Comparison of ENCODE assay signal across 11 mouse cellular contexts in genomic region chr4:83742806-83743460, GRCm38 (mm10).
DNase-seq lines count a peak whose midpoint lies in the region; ATAC-seq lines count a peak whose summit lies in the region.
"Had no signal": no experiment of that assay in that cellular context is flagged by ENCODE, and none has a peak within 500 bp of the region (broad histone marks: within the 10 kb centered on the region; RNA-seq: fewer than 3 reads in every experiment).

No protein-coding gene starts in this region.

- no peaks in the 10 kb centered on the region for H3K27me3 ChIP-seq in forebrain, embryonic 11.5 days (ENCODE audit: control insufficient read depth, insufficient read depth, low read length)
- H3K27me3 ChIP-seq in forebrain, embryonic 10.5 days (ENCODE audit: poor library complexity, severe bottlenecking) = peaks cover 7% of the 10 kb centered on the region; the same call in 1 of the 2 replicates
- H3K27me3 ChIP-seq in hindbrain, embryonic 12.5 days = no peaks in the 10 kb centered on the region
- H3K27me3 ChIP-seq in midbrain, embryonic 14.5 days (ENCODE audit: control insufficient read depth, insufficient read depth, low read length) = no peaks in the 10 kb centered on the region

- H3K27ac ChIP-seq in forebrain, embryonic 11.5 days (ENCODE audit: low read depth, low read length) = no peak overlapping the region
- H3K27ac ChIP-seq in forebrain, embryonic 10.5 days = no peak overlapping the region
- H3K27ac ChIP-seq in hindbrain, embryonic 12.5 days = 0 out of 2 replicates have a peak overlapping the region, but pooled peaks have one; percentile 7
- H3K27ac ChIP-seq in midbrain, embryonic 14.5 days (replicated peaks; ENCODE audit: low read depth, low read length) = peak overlapping the region; percentile 32; the same call in 1 of the 2 replicates

- peak overlapping the region; percentile 3; the same call in 1 of the 2 replicates for H3K4me2 ChIP-seq in forebrain, embryonic 11.5 days (ENCODE audit: low read depth, low read length, severe bottlenecking)
- peak overlapping the region; percentile 25 for H3K4me2 ChIP-seq in hindbrain, embryonic 12.5 days (replicated peaks)
- H3K4me2 ChIP-seq in midbrain, embryonic 14.5 days (ENCODE audit: low read length) = peak overlapping the region; percentile 41
- H3K4me2 ChIP-seq: heart, embryonic 11.5 days had no signal

- ATAC-seq in forebrain, embryonic 11.5 days (replicated peaks; ENCODE audit: low FRiP score) = peak; percentile 66
- ATAC-seq in hindbrain, embryonic 12.5 days (ENCODE audit: low FRiP score) = peak; percentile 85
- peak; percentile 55; the same call in 1 of the 2 replicates for ATAC-seq in midbrain, embryonic 14.5 days (ENCODE audit: low FRiP score, low TSS enrichment)
- ATAC-seq: inflammation-experienced regulatory T-cells, adult 6 months had no signal

- H3K4me1 ChIP-seq in forebrain, embryonic 11.5 days (replicated peaks; ENCODE audit: control insufficient read depth, insufficient read depth, low read length) = no peaks in the 10 kb centered on the region
- H3K4me1 ChIP-seq in forebrain, embryonic 10.5 days = peaks cover 15% of the 10 kb centered on the region
- peaks cover 4% of the 10 kb centered on the region; the same call in 1 of the 2 replicates for H3K4me1 ChIP-seq in hindbrain, embryonic 12.5 days
- 0 out of 2 replicates have a peak, but pooled peaks cover 6% of the 10 kb centered on the region for H3K4me1 ChIP-seq in midbrain, embryonic 14.5 days (ENCODE audit: control insufficient read depth, insufficient read depth, low read length)

- no peak overlapping the region for H3K4me3 ChIP-seq in forebrain, embryonic 11.5 days (ENCODE audit: low read depth, low read length)
- no peak overlapping the region for H3K4me3 ChIP-seq in forebrain, embryonic 10.5 days
- 0 out of 2 replicates have a peak overlapping the region, but pooled peaks have one; percentile 1 for H3K4me3 ChIP-seq in hindbrain, embryonic 12.5 days
- H3K4me3 ChIP-seq in midbrain, embryonic 14.5 days (replicated peaks; ENCODE audit: low read depth, low read length) = 0 out of 2 replicates have a peak overlapping the region, but pooled peaks have one; percentile 0

- H3K9ac ChIP-seq in forebrain, embryonic 11.5 days (ENCODE audit: low read length) = no peak overlapping the region
- H3K9ac ChIP-seq in hindbrain, embryonic 12.5 days = no peak overlapping the region
- H3K9ac ChIP-seq in midbrain, embryonic 14.5 days (replicated peaks; ENCODE audit: low read length) = no peak overlapping the region

- peak; percentile 56 for DNase-seq in forebrain, embryonic 11.5 days (ENCODE audit: low spot score)
- no peak for DNase-seq in forebrain, embryonic 10.5 days (ENCODE audit: extremely low spot score, low spot score)
- peak; percentile 15 for DNase-seq in brain, adult 2 months (ENCODE audit: low read depth, low spot score)
- peak; percentile 67 for DNase-seq in midbrain, embryonic 14.5 days
- no peak for DNase-seq in spleen, postnatal 14 days (ENCODE audit: low spot score in 2 of 2)
- no peak for DNase-seq in B cell, adult 2 months
- no peak for DNase-seq in left cerebral cortex, postnatal 10 days (ENCODE audit: extremely low spot score in 1 of 2, low spot score in 2 of 2)
- DNase-seq: lung, postnatal 14 days had no signal

- 41% methylated on average over 12 of the region's 12 CpGs for WGBS in forebrain, embryonic 11.5 days
- 59% methylated on average over 12 of the region's 12 CpGs for WGBS in forebrain, embryonic 10.5 days
- WGBS in hindbrain, embryonic 12.5 days = 44% methylated on average over 12 of the region's 12 CpGs
- 19% methylated on average over 12 of the region's 12 CpGs for WGBS in midbrain, embryonic 14.5 days

- intact Hi-C loops in left cerebral cortex, postnatal 10 days (cut with DNase I) = no loop called here

- no peaks in the 10 kb centered on the region for H3K36me3 ChIP-seq in forebrain, embryonic 11.5 days (ENCODE audit: control insufficient read depth, insufficient read depth, low read length)
- no peaks in the 10 kb centered on the region for H3K36me3 ChIP-seq in forebrain, embryonic 10.5 days (replicated peaks)
- H3K36me3 ChIP-seq in hindbrain, embryonic 12.5 days = no peaks in the 10 kb centered on the region
- H3K36me3 ChIP-seq in midbrain, embryonic 14.5 days (ENCODE audit: control insufficient read depth, insufficient read depth, low read length) = no peaks in the 10 kb centered on the region

- no peaks in the 10 kb centered on the region for H3K9me3 ChIP-seq in forebrain, embryonic 11.5 days (ENCODE audit: control insufficient read depth, low read length)
- H3K9me3 ChIP-seq in forebrain, embryonic 10.5 days = no peaks in the 10 kb centered on the region
- H3K9me3 ChIP-seq in hindbrain, embryonic 12.5 days (replicated peaks) = no peaks in the 10 kb centered on the region
- no peaks in the 10 kb centered on the region for H3K9me3 ChIP-seq in midbrain, embryonic 14.5 days (ENCODE audit: control insufficient read depth, low read length)

Comparison
In these comparisons a context has a peak if more than half of its experiments do, and no peak if none do; other contexts are left out.
1. DNase-seq: peak in forebrain, embryonic 11.5 days (single experiment), brain, adult 2 months (single experiment) and midbrain, embryonic 14.5 days (single experiment); none in forebrain, embryonic 10.5 days (single experiment), spleen, postnatal 14 days (0 of 2), B cell, adult 2 months (0 of 2) and left cerebral cortex, postnatal 10 days (0 of 2).
2. H3K27ac ChIP-seq: peak in hindbrain, embryonic 12.5 days (single experiment) and midbrain, embryonic 14.5 days (single experiment); none in forebrain, embryonic 11.5 days (single experiment) and forebrain, embryonic 10.5 days (single experiment).
3. H3K4me3 ChIP-seq: peak in hindbrain, embryonic 12.5 days (single experiment) and midbrain, embryonic 14.5 days (single experiment); none in forebrain, embryonic 11.5 days (single experiment) and forebrain, embryonic 10.5 days (single experiment).
4. Peak in every context shown above with its lines, with median percentiles within 50 percentile points of each other: ATAC-seq and H3K4me2 ChIP-seq.